Mouse (Mus musculus) hindbrain, embryonic 10.5 days (tissue): ENCODE results near the gene Clpb. TPM values are rescaled to one million over a fixed set of nuclear protein-coding genes. Genes with fewer than 3 reads are reported as not detected.

Experiments
- DNase-seq: peaks from one replicate; pipeline ENCODE4 v3.0.0-alpha.2; 2017; ENCODE audit warnings: low spot score
- H3K27ac ChIP-seq: fragments of 300-500 bp; sonication (generic); 2 replicates; pipeline ENCODE4 v1.5.1; 2016; ENCODE audit warnings: mild to moderate bottlenecking, moderate library complexity
- H3K27me3 ChIP-seq: fragments of 300-500 bp; sonication (generic); 2 replicates; pipeline ENCODE4 v1.6.1; 2016; ENCODE audit warnings: mild to moderate bottlenecking; ENCODE audit not compliant: poor library complexity, insufficient read depth, severe bottlenecking
- H3K36me3 ChIP-seq: fragments of 300-500 bp; sonication (generic); 2 replicates; pipeline ENCODE4 v1.6.1; 2016; ENCODE audit warnings: mild to moderate bottlenecking, moderate library complexity
- H3K4me1 ChIP-seq: fragments of 300-500 bp; sonication (generic); replicated peaks from 2 replicates; pipeline ENCODE4 v1.6.1; 2016; ENCODE audit warnings: mild to moderate bottlenecking
- H3K4me3 ChIP-seq: fragments of 300-500 bp; sonication (generic); 2 replicates; pipeline ENCODE4 v1.5.1; 2016; ENCODE audit warnings: mild to moderate bottlenecking, moderate library complexity
- H3K9me3 ChIP-seq: fragments of 300-500 bp; sonication (generic); 2 replicates; pipeline ENCODE4 v1.6.1; 2016; ENCODE audit warnings: mild to moderate bottlenecking, moderate library complexity
- WGBS: fragments of 180-500 bp; shearing (Covaris S2); methylation state at CpG from one replicate; pipeline ENCODE4 v1.1.7; 2016; 5-methylcytosine and 5-hydroxymethylcytosine counted together
- polyA plus RNA-seq: library from polyadenylated mRNA; unstranded; fragments of >200 nt; fragmentation: Nextera tagmentation; extraction: Ambion mirVana; gene quantifications from 2 replicates; pipeline ENCODE4 v1.2.1, GENCODE M21; 2016

Gene Clpb
- polyA plus RNA-seq, 1 experiment from 2014 or later: 45.0 TPM

- Histone ChIP-seq H3K27me3 (no peaks in the 10 kb centered on the region), H3K27ac (no peak overlapping the region), H3K4me1 (peaks cover 8% of the 10 kb centered on the region), H3K9me3 (no peaks in the 10 kb centered on the region), H3K4me3 (no peak overlapping the region), H3K36me3 (peaks cover 22% of the 10 kb centered on the region)
- WGBS: 91% methylated on average over 2 of the region's 2 CpGs
- DNase-seq: no peak
Observed at GRCm38 (mm10) chr7:101750268-101750667, 86.8 kb downstream of the Clpb start.

DNA sequence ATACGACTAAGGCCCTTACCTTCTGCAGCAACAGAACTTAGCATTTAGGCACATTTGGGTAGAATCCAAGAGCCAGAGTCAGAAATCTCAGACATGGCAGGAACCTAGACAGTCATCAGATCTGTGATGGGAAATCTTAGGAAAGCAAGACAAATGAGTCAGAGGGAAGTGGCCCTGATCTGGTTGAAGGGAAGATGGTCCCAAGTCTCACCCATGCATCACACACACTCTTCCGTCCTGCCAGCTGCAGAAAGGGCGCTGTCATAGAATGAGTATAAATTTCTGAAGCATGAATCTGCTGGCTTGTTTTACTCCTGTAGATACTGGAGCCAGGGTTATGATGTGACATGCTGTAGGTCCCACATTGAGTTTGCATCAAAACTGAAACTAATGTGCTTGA, 88.9 kb downstream of the Clpb start:
- no peak for DNase-seq
- H3K36me3 ChIP-seq: peaks cover 22% of the 10 kb centered on the region
- H3K27ac ChIP-seq: no peak overlapping the region
- no peaks in the 10 kb centered on the region for H3K4me1 ChIP-seq
- 92% methylated on average over 3 of the region's 3 CpGs for WGBS
- H3K4me3 ChIP-seq: no peak overlapping the region
- H3K9me3 ChIP-seq: no peaks in the 10 kb centered on the region
- H3K27me3 ChIP-seq: no peaks in the 10 kb centered on the region

DNA sequence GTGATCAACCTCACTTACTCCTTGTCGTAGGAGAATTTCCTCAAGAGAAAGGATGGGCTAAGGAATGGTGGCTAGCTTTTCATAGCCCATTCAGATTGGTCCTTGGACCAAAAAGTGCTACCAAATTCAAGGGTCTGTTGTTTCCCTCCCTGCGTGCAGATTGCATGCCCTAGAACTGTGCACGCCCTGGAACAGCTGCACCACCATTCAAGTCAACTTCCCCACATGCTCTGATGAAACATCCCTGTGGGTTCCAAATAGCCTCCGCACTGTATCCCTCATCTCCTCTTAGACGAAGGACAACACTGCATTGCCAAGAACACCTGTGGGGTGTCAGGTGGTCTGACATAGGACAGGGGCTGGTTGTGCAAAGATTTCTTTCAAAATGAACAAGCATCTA, 90.1 kb downstream of the Clpb start:
- no peaks in the 10 kb centered on the region for H3K9me3 ChIP-seq
- no peaks in the 10 kb centered on the region for H3K27me3 ChIP-seq
- WGBS: 93% methylated on average over 5 of the region's 5 CpGs
- H3K36me3 ChIP-seq: peaks cover 22% of the 10 kb centered on the region
- H3K4me3 ChIP-seq: no peak overlapping the region
- no peak overlapping the region for H3K27ac ChIP-seq
- DNase-seq: no peak
- no peaks in the 10 kb centered on the region for H3K4me1 ChIP-seq

- H3K9me3 ChIP-seq: no peaks in the 10 kb centered on the region
- H3K4me3 ChIP-seq: no peak overlapping the region
- no peak for DNase-seq
- H3K36me3 ChIP-seq: peaks cover 25% of the 10 kb centered on the region
- no peaks in the 10 kb centered on the region for H3K4me1 ChIP-seq
- H3K27me3 ChIP-seq: no peaks in the 10 kb centered on the region
- no peak overlapping the region for H3K27ac ChIP-seq
- 90% methylated on average over 2 of the region's 2 CpGs for WGBS
Observed at GRCm38 (mm10) chr7:101754416-101754815, 91.0 kb downstream of the Clpb start.

- WGBS: 96% methylated on average over 6 of the region's 6 CpGs
- no peak for DNase-seq
- Histone ChIP-seq H3K36me3 (peaks cover 25% of the 10 kb centered on the region), H3K9me3 (no peaks in the 10 kb centered on the region), H3K4me1 (no peaks in the 10 kb centered on the region), H3K27ac (no peak overlapping the region), H3K27me3 (no peaks in the 10 kb centered on the region), H3K4me3 (no peak overlapping the region)
Observed at GRCm38 (mm10) chr7:101755301-101755700, 91.9 kb downstream of the Clpb start.

- H3K27me3 ChIP-seq: no peaks in the 10 kb centered on the region
- H3K4me1 ChIP-seq: no peaks in the 10 kb centered on the region
- peaks cover 26% of the 10 kb centered on the region for H3K36me3 ChIP-seq
- DNase-seq: no peak
- H3K4me3 ChIP-seq: no peak overlapping the region
- no peak overlapping the region for H3K27ac ChIP-seq
- H3K9me3 ChIP-seq: no peaks in the 10 kb centered on the region
- WGBS: 93% methylated on average over 11 of the region's 11 CpGs
Observed at GRCm38 (mm10) chr7:101761899-101762780, 98.7 kb downstream of the Clpb start.

DNA sequence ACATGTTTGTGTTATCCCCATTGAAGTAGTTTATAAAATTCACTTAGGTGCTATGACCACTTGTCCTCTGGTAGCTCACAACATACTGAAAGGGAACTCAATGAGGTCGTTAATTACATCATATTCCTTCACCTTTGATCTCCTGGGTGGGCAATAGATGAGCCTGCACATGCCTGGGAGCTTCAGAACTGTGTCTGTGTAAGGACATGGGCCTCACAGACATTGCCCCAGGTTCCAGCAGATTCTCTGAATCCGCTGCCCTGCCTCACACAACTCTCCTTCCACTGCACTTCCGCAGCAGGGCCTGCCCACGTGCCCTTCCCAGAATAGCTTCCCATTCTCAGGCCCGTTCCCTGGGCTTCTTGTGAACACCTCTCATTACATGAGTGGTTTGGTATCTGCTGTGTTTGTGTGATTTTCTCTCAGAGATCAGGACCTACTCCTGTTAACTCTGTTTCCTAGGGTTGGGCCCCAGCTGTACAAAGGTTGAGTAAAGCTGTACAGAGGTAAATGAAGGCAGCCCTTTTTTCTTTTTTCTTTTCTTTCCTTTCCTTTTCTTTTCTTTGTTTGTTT, 104.0 kb downstream of the Clpb start:
- H3K4me1 ChIP-seq: peaks cover 25% of the 10 kb centered on the region
- H3K27me3 ChIP-seq: no peaks in the 10 kb centered on the region
- H3K27ac ChIP-seq: no peak overlapping the region
- peaks cover 31% of the 10 kb centered on the region for H3K36me3 ChIP-seq
- no peak for DNase-seq
- no peaks in the 10 kb centered on the region for H3K9me3 ChIP-seq
- WGBS: 84% methylated on average over 5 of the region's 5 CpGs
- H3K4me3 ChIP-seq: no peak overlapping the region

DNA sequence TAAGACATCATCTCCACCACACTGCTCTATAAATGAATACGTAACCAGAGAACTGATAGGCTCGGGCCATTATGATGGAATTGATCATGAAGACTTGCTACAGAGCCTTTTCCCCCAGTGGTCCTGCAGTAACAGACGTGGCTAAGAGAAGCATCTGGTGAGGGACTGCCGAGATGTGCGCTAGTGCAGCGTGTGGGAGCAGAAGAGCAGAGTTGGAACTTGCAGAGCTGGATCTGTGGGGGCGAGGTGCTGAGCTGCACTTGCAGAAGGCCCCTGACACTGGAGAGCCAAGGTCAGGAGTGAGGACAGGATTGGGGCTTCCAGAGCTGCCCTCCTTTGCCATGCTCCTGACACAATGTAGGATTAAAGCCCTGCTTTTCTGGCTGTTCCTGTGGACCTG, 106.6 kb downstream of the Clpb start:
- H3K4me3 ChIP-seq: no peak overlapping the region
- no peaks in the 10 kb centered on the region for H3K9me3 ChIP-seq
- 0 out of 2 replicates have a peak overlapping the region, but pooled peaks have one; percentile 35 for H3K27ac ChIP-seq
- 79% methylated on average over 7 of the region's 7 CpGs for WGBS
- H3K36me3 ChIP-seq: peaks cover 39% of the 10 kb centered on the region
- peaks cover 31% of the 10 kb centered on the region for H3K4me1 ChIP-seq
- no peaks in the 10 kb centered on the region for H3K27me3 ChIP-seq
- no peak for DNase-seq

- H3K4me1 ChIP-seq: peaks cover 31% of the 10 kb centered on the region
- H3K9me3 ChIP-seq: no peaks in the 10 kb centered on the region
- no peaks in the 10 kb centered on the region for H3K27me3 ChIP-seq
- H3K27ac ChIP-seq: peak overlapping the region; percentile 35; the same call in 1 of the 2 replicates
- H3K36me3 ChIP-seq: peaks cover 28% of the 10 kb centered on the region
- 85% methylated on average over 1 of the region's 1 CpGs for WGBS
- H3K4me3 ChIP-seq: no peak overlapping the region
- DNase-seq: no peak
Observed at GRCm38 (mm10) chr7:101771604-101772003, 108.2 kb downstream of the Clpb start.

GRCm38 (mm10) chr7:101772687-101773086, 109.3 kb downstream of the Clpb start:
- Histone ChIP-seq H3K27me3 (no peaks in the 10 kb centered on the region), H3K36me3 (peaks cover 28% of the 10 kb centered on the region), H3K4me1 (peaks cover 31% of the 10 kb centered on the region), H3K9me3 (no peaks in the 10 kb centered on the region), H3K4me3 (no peak overlapping the region), H3K27ac (no peak overlapping the region)
- DNase-seq: peak; percentile 25
- WGBS: 69% methylated on average over 8 of the region's 8 CpGs

- Histone ChIP-seq H3K4me3 (no peak overlapping the region), H3K27ac (no peak overlapping the region), H3K9me3 (no peaks in the 10 kb centered on the region), H3K27me3 (no peaks in the 10 kb centered on the region), H3K36me3 (peaks cover 51% of the 10 kb centered on the region), H3K4me1 (peaks cover 9% of the 10 kb centered on the region)
- no peak for DNase-seq
- 93% methylated on average over 1 of the region's 1 CpGs for WGBS
Observed at GRCm38 (mm10) chr7:101777053-101777452, 113.6 kb downstream of the Clpb start.

GRCm38 (mm10) chr7:101817861-101818401, 154.5 kb downstream of the Clpb start, which contains the start of gene Phox2a:
TSS of gene Phox2a (plus strand) at chr7:101818313.
- peak; percentile 52 for DNase-seq
- Histone ChIP-seq H3K4me3 (peak within 1 kb of the TSS; percentile 48), H3K27me3 (peaks cover 73% of the 10 kb centered on the region), H3K27ac (peak within 1 kb of the TSS; percentile 54; the same call in 1 of the 2 replicates), H3K4me1 (peaks cover 42% of the 10 kb centered on the region), H3K9me3 (peaks cover 3% of the 10 kb centered on the region; the same call in 1 of the 2 replicates), H3K36me3 (peaks cover 1% of the 10 kb centered on the region; the same call in 1 of the 2 replicates)
- under 1% methylated on average over 45 of the region's 45 CpGs for WGBS
